Mouse (Mus musculus): ENCODE results near the gene Shisa9. TPM values are rescaled to one million over a fixed set of nuclear protein-coding genes. Genes with fewer than 3 reads are reported as not detected.

Gene Shisa9
- polyA plus RNA-seq, 1 experiment from 2014 or later, result 0.19 TPM

DNA sequence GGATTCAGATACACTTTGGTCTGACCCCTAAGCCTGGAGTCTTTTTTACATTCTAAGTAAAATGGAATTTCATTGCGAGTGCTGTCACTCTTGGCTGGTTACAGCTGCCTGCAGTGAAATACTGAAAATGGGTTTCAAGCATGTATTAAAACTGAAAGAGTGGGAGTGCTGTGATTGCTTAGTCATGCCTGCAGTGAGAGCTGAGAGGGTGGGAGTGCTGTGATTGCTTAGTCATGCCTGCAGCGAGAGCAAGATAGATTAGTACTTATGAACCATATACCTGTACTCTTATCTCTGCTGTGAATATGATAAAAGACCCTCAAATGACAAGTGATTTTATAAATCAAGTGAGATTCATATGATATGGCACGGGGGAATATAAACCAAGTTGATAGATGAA is 26.2 kb downstream of the Shisa9 start:
- no peaks in the 10 kb centered on the region for H3K36me3 ChIP-seq
- WGBS, result 88% methylated on average over 3 of the region's 3 CpGs
- no peaks in the 10 kb centered on the region for H3K4me1 ChIP-seq
- H3K27me3 ChIP-seq (ENCODE audit: insufficient read depth, poor library complexity, severe bottlenecking), result no peaks in the 10 kb centered on the region
- no peak overlapping the region for H3K27ac ChIP-seq
- no peak overlapping the region for H3K4me3 ChIP-seq
- H3K9me3 ChIP-seq, result no peaks in the 10 kb centered on the region
- no peak for DNase-seq (ENCODE audit: low spot score)

GRCm38 (mm10) chr16:12012747-12013146 is 28.8 kb downstream of the Shisa9 start:
- Histone ChIP-seq H3K27me3 (ENCODE audit: insufficient read depth, poor library complexity, severe bottlenecking) (no peaks in the 10 kb centered on the region), H3K4me1 (no peaks in the 10 kb centered on the region), H3K36me3 (no peaks in the 10 kb centered on the region), H3K4me3 (no peak overlapping the region), H3K9me3 (no peaks in the 10 kb centered on the region), H3K27ac (no peak overlapping the region)
- WGBS, result 76% methylated on average over 2 of the region's 2 CpGs
- no peak for DNase-seq (ENCODE audit: low spot score)

DNA sequence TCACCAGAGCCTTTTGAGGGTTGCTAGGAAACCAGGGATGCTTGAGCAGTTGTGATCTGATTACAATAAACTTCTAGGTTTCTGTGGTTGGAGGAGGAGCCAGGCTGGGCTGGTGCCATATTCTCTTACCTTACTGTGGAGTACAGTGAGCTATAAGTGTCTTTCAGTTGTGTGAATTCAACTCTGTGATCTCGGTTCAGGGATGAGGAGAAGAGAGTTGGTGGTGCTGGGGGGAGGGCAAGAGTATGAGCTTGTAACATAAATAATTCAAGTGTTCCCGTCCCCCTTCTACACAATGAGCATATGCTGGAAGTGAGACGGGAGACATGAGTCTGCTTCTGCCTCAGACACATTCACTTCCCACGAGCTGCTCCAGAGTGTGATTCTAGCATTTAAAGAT is 30.6 kb downstream of the Shisa9 start:
- Histone ChIP-seq H3K27me3 (ENCODE audit: insufficient read depth, poor library complexity, severe bottlenecking) (no peaks in the 10 kb centered on the region), H3K4me3 (no peak overlapping the region), H3K9me3 (no peaks in the 10 kb centered on the region), H3K36me3 (no peaks in the 10 kb centered on the region), H3K27ac (no peak overlapping the region), H3K4me1 (no peaks in the 10 kb centered on the region)
- DNase-seq (ENCODE audit: low spot score), result no peak
- 78% methylated on average over 4 of the region's 4 CpGs for WGBS

DNA sequence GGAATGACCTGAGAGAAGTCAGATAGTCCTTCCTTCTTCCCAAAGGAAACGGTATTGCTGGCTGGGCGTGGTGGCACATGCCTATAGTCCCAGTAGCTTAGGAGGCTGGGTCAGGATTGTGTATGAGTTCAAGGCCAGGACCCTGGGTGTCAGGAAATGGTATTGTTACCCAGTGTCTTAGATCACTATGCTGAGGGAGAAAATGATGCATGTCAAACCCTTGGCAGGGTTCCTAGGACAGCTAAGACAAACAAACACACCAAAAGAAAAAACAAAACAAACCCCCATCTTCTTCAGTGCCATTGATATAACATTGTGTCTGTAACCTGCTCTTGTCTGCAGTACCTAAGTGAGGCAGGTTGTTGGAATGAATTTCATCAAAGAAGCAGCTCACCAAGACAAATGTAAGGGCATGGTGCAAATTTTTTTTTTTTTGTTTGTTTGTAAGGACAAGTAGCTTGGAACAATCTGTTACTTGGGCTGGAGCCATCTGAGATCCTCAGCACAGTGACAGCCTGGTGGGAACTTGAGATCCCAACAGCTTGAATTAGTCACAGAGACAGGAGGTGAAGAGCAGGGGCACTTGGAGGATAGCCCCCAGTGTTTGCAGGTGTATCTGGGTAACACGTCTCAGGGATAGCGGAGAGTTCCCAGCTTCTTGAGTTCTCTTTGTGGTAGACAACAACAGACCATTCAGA is 34.2 kb downstream of the Shisa9 start:
- Histone ChIP-seq H3K4me3 (no peak overlapping the region), H3K36me3 (no peaks in the 10 kb centered on the region), H3K4me1 (peaks cover 4% of the 10 kb centered on the region; the same call in 1 of the 2 replicates), H3K9me3 (no peaks in the 10 kb centered on the region), H3K27ac (no peak overlapping the region), H3K27me3 (ENCODE audit: insufficient read depth, poor library complexity, severe bottlenecking) (no peaks in the 10 kb centered on the region)
- WGBS, result 78% methylated on average over 4 of the region's 4 CpGs
- DNase-seq (ENCODE audit: low spot score), result no peak

DNA sequence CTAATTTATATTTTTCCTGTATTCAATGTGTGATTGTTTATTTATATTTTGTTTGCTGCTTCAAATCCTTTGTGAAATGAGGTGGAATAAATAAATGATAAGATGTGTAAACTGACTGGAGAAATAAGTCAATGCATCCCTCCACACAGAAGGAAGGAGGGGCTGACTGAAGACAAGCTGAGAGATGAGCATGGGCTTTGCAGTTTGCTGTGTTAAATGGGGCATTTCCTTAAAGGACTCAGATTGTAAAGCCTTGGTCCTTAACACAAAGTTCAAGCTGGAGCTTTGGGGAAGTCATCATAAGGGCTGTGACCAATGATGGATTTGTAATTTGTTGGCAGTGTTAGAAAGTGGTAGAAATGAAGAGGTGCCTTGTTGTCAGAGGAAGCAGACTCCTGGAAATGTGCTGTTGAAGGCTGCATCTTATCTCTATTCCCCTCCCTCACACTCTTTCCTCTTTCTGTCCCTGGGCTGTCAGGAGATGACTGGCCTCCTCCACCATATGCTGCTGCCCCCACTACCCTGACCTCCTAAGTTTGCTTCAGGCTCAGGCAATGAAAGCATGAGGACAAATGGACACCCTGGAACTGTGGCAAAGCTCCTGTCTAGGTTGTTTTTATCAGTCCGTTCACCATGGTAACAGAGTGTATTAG is 36.3 kb downstream of the Shisa9 start:
- WGBS, result 56% methylated on average over 1 of the region's 1 CpGs
- DNase-seq (ENCODE audit: low spot score), result peak; percentile 82
- no peak overlapping the region; the same call in 1 of the 2 replicates for H3K27ac ChIP-seq

GRCm38 (mm10) chr16:12032441-12032840 is 48.5 kb downstream of the Shisa9 start:
- no peaks in the 10 kb centered on the region for H3K4me1 ChIP-seq
- DNase-seq (ENCODE audit: low spot score), result no peak

More for the DNA sequence above, 36.3 kb downstream of the Shisa9 start:
- no peaks in the 10 kb centered on the region for H3K27me3 ChIP-seq (ENCODE audit: insufficient read depth, poor library complexity, severe bottlenecking)
- H3K4me1 ChIP-seq, result peaks cover 4% of the 10 kb centered on the region; the same call in 1 of the 2 replicates
- H3K4me3 ChIP-seq, result no peak overlapping the region
- H3K36me3 ChIP-seq, result no peaks in the 10 kb centered on the region
- H3K9me3 ChIP-seq, result no peaks in the 10 kb centered on the region

GRCm38 (mm10) chr16:12034868-12035267 is 51.0 kb downstream of the Shisa9 start:
- Histone ChIP-seq H3K27ac (no peak overlapping the region), H3K36me3 (no peaks in the 10 kb centered on the region), H3K9me3 (no peaks in the 10 kb centered on the region), H3K4me1 (no peaks in the 10 kb centered on the region), H3K27me3 (ENCODE audit: insufficient read depth, poor library complexity, severe bottlenecking) (no peaks in the 10 kb centered on the region), H3K4me3 (no peak overlapping the region)
- DNase-seq (ENCODE audit: low spot score), result no peak
- WGBS, result 84% methylated on average over 2 of the region's 2 CpGs

More at GRCm38 (mm10) chr16:12032441-12032840, 48.5 kb downstream of the Shisa9 start:
- Histone ChIP-seq H3K36me3 (no peaks in the 10 kb centered on the region), H3K27ac (no peak overlapping the region), H3K9me3 (no peaks in the 10 kb centered on the region), H3K27me3 (ENCODE audit: insufficient read depth, poor library complexity, severe bottlenecking) (no peaks in the 10 kb centered on the region), H3K4me3 (no peak overlapping the region)
- WGBS, result 82% methylated on average over 1 of the region's 1 CpGs

GRCm38 (mm10) chr16:12035626-12036025 is 51.7 kb downstream of the Shisa9 start:
- H3K36me3 ChIP-seq, result no peaks in the 10 kb centered on the region
- no peak for DNase-seq (ENCODE audit: low spot score)
- H3K4me3 ChIP-seq, result no peak overlapping the region
- H3K27me3 ChIP-seq (ENCODE audit: insufficient read depth, poor library complexity, severe bottlenecking), result no peaks in the 10 kb centered on the region
- no peaks in the 10 kb centered on the region for H3K9me3 ChIP-seq
- 37% methylated on average over 3 of the region's 3 CpGs for WGBS
- no peak overlapping the region for H3K27ac ChIP-seq
- no peaks in the 10 kb centered on the region for H3K4me1 ChIP-seq

DNA sequence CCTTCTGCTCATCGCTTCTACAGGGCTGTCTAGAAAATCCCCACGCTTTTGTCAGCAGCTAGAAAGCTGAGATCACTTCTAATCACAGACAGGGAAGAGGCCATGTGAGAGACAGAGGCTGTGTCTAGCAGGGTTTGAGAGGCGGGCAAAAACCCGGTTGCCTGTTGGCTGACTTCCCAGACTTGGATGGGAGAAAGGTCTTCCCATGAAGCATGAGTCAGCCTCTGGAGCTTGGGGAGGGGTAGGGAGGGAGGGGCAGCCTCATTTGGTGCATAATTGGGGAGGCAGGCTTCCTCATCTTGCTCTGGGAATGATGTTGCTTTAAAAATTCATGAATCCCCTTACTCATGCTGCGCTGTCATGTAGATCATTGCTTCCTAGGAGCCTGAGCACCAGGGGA is 57.0 kb downstream of the Shisa9 start:
- Histone ChIP-seq H3K9me3 (no peaks in the 10 kb centered on the region), H3K4me3 (no peak overlapping the region), H3K4me1 (no peaks in the 10 kb centered on the region), H3K27me3 (ENCODE audit: insufficient read depth, poor library complexity, severe bottlenecking) (no peaks in the 10 kb centered on the region), H3K27ac (no peak overlapping the region), H3K36me3 (no peaks in the 10 kb centered on the region)
- 57% methylated on average over 5 of the region's 5 CpGs for WGBS
- no peak for DNase-seq (ENCODE audit: low spot score)

- no peaks in the 10 kb centered on the region for H3K4me1 ChIP-seq
- no peaks in the 10 kb centered on the region for H3K27me3 ChIP-seq (ENCODE audit: insufficient read depth, poor library complexity, severe bottlenecking)
- DNase-seq (ENCODE audit: low spot score), result peak; percentile 85
- no peak overlapping the region for H3K4me3 ChIP-seq
- no peaks in the 10 kb centered on the region for H3K36me3 ChIP-seq
- H3K9me3 ChIP-seq, result no peaks in the 10 kb centered on the region
- 76% methylated on average over 1 of the region's 1 CpGs for WGBS
- H3K27ac ChIP-seq, result no peak overlapping the region
Measured at GRCm38 (mm10) chr16:12052051-12052450, 68.1 kb downstream of the Shisa9 start.

- H3K9me3 ChIP-seq, result no peaks in the 10 kb centered on the region
- H3K4me1 ChIP-seq, result 0 out of 2 replicates have a peak, but pooled peaks cover 5% of the 10 kb centered on the region
- 85% methylated on average over 5 of the region's 5 CpGs for WGBS
- H3K4me3 ChIP-seq, result no peak overlapping the region
- no peak overlapping the region for H3K27ac ChIP-seq
- no peaks in the 10 kb centered on the region for H3K27me3 ChIP-seq (ENCODE audit: insufficient read depth, poor library complexity, severe bottlenecking)
- H3K36me3 ChIP-seq, result no peaks in the 10 kb centered on the region
- DNase-seq (ENCODE audit: low spot score), result no peak
Measured at GRCm38 (mm10) chr16:12072573-12072972, 88.7 kb downstream of the Shisa9 start.

DNA sequence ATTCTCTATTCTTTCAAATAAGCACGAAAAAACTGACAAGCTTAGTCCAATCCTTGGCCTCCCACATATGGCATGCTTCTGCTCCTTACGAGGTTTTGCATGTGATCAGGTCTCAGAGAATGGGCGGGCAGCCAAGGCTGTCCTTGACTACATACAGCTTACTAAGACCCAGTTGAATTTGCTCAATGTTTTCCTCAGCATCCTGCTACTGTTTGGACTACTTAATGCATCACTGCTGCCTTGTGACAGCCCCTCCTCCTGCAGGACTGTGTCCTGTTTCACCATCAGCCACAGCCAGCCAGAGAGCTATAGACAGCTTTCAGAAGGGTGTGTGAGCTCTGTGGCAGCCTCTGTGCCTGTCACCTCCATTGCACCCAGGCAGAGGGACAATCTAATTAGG is 92.4 kb downstream of the Shisa9 start:
- no peak for DNase-seq (ENCODE audit: low spot score)
- Histone ChIP-seq H3K9me3 (no peaks in the 10 kb centered on the region), H3K27me3 (ENCODE audit: insufficient read depth, poor library complexity, severe bottlenecking) (no peaks in the 10 kb centered on the region), H3K36me3 (no peaks in the 10 kb centered on the region), H3K27ac (no peak overlapping the region), H3K4me1 (0 out of 2 replicates have a peak, but pooled peaks cover 5% of the 10 kb centered on the region), H3K4me3 (no peak overlapping the region)
- 61% methylated on average over 3 of the region's 3 CpGs for WGBS

- 49% methylated on average over 2 of the region's 2 CpGs for WGBS
- 0 out of 2 replicates have a peak, but pooled peaks cover 5% of the 10 kb centered on the region for H3K4me1 ChIP-seq
- DNase-seq (ENCODE audit: low spot score), result no peak
- no peaks in the 10 kb centered on the region for H3K27me3 ChIP-seq (ENCODE audit: insufficient read depth, poor library complexity, severe bottlenecking)
- no peaks in the 10 kb centered on the region for H3K9me3 ChIP-seq
- no peak overlapping the region for H3K4me3 ChIP-seq
- H3K27ac ChIP-seq, result no peak overlapping the region
- no peaks in the 10 kb centered on the region for H3K36me3 ChIP-seq
Measured at GRCm38 (mm10) chr16:12076700-12077099, 92.8 kb downstream of the Shisa9 start.
